Mouse (Mus musculus): Measurements from ENCODE around the gene Fam222a. TPM values are rescaled to one million over a fixed set of nuclear protein-coding genes. Genes with fewer than 3 reads are reported as not detected.

Fam222a gene
- polyA plus RNA-seq, 1 experiment = 2.3 TPM

DNA sequence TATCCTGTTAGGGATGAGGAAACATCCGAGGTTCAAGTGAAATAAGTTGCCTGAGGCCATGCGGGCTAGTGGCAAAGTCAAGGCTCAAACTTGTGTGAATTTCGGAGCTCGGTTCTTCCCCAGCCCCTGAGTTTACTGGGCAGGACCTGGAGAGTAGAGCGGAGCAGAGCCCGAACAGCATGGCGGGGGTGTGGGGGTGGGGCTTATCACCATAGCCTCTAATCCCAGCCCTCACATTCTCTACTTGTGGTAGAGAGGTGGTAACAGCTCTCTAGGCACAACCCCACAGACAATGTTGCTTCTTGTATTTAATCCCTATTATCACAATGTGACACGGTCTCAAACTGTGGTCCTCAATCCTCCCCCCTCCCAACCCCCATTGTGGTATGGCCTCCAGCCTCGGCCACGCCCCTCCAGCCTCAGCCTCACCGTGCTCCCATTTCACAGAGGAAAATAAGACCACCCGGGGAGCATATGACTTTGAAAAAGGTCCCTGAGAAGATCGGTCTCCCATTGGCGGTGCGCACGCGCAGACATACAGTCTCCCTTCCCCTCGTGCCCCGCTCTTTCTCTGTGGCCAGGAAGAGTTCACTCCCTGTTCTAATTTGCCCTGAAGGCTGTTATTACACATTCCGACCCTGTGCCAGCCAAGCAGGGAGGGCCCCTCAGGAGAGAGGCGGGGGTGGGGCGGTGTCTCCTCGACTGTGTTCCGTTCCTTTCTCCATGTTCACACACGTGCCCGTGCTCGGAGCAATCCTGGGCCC lies 79.6 kb downstream of the Fam222a start:
- TF ChIP-seq GATA1 (IDR thresholded peaks at IDR 0.05; ENCODE audit: low read length) = no peak

DNA sequence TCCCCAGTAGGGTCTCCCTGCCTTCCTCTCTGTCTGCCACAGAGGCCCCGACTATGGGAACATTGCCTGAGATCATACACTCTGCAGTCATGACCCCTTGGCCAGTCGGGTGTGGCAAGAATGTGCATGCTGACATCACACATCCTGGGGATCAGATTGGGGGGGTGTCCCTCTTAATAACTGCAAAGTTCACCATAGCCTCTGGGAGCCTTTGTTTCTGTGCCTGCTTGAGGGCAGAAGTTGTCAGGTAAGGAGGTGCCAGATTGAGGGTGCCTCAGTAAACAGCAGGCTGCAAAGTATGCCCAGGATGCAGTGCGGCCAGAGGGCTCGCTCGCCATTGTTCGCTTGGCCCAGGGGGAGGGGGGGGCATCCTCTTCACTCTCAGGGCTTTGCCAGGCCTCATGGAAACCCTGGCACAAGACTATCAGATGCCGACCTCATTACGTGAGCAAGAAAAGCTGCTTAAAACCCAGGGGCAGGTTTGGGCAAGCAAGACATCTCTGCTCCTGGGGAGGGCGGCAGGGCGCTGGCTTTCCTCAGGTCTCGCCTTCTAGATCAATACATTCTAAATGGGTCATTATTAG lies 81.0 kb downstream of the Fam222a start:
- TF ChIP-seq GATA1 (IDR thresholded peaks at IDR 0.05; ENCODE audit: low read length) = no peak

GRCm38 (mm10) chr5:114651002-114651401 lies 83.2 kb downstream of the Fam222a start:
- TF ChIP-seq GATA1 (IDR thresholded peaks at IDR 0.05; ENCODE audit: low read length) = no peak

DNA sequence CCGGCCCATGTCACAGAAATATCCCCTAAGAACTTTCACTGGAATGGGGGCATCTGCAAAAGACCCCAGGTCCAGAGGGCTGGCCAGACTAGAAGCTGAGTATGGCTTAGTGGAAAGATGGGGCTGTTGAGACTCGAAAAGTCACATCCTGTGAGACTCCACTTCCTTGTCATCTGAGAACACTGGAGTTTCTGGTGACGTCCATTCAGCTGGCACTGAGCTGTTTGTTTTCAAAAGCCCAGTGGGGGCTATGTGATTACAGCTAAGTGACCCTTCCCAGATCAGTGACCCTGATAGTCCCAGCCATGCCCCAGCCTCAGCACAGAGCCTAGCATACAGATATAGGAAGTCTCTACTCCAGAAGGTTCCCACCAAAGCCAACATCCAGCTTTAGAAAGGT lies 83.6 kb downstream of the Fam222a start:
- TF ChIP-seq GATA1 (IDR thresholded peaks at IDR 0.05; ENCODE audit: low read length) = no peak

- no peak for TF ChIP-seq GATA1 (IDR thresholded peaks at IDR 0.05; ENCODE audit: low read length)
Measured at GRCm38 (mm10) chr5:114653656-114654437, 86.0 kb downstream of the Fam222a start.

DNA sequence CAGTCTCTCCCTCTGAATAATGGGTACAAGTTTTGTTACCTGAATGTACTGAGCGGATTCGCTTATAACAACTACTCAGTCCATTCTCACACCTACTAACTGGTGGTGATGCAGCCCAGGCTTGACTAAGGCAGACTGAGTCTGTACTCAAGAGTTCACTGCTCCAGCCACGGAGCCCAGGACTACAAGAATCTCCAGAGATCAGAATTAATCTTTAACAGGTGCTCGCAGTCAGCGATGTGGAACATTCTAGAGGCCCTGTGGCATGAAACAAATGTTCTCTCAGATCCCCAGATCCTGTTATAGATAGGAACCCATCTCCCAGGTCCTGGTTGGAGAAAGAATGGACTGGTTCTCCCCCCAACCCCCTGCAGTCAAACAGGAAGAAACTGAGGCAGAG lies 87.9 kb downstream of the Fam222a start:
- TF ChIP-seq GATA1 (IDR thresholded peaks at IDR 0.05; ENCODE audit: low read length) = no peak

GRCm38 (mm10) chr5:114656305-114656704 lies 88.5 kb downstream of the Fam222a start:
- TF ChIP-seq GATA1 (IDR thresholded peaks at IDR 0.05; ENCODE audit: low read length) = no peak

DNA sequence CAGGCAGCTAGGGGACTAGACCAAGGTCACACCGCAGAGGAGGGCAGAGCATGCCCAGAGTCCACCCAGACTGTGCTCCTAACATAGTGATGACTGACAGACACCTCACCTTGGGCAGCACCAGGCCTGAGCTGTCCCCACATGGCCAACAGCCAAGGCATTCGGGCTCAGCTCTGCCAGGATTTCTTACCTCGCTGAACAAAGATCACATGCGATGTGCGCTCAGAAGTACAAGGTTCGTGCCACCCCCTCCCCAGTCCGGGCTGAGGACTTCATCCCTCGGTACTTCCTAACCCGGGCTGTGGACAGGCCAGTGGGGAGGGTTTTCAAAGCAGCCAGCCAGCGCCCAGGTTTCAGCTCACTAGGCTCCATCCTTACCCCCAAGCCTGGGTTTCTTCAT lies 89.6 kb downstream of the Fam222a start:
- TF ChIP-seq GATA1 (IDR thresholded peaks at IDR 0.05; ENCODE audit: low read length) = no peak

- TF ChIP-seq GATA1 (IDR thresholded peaks at IDR 0.05; ENCODE audit: low read length) = no peak
Measured at GRCm38 (mm10) chr5:114658255-114658654, 90.4 kb downstream of the Fam222a start, which contains the start of gene Trpv4. TSS of gene Trpv4 (minus strand) at chr5:114658421.

GRCm38 (mm10) chr5:114661029-114661428 lies 93.2 kb downstream of the Fam222a start:
- TF ChIP-seq GATA1 (IDR thresholded peaks at IDR 0.05; ENCODE audit: low read length) = no peak

Other genes with a start within 250 kb of the Fam222a start
- gene Kctd10, start 187.5 kb upstream of the Fam222a start, polyA plus RNA-seq (2012) = 53.7 and 73.4 TPM in 2 replicates
- gene Ube3b, start 187.4 kb upstream of the Fam222a start, polyA plus RNA-seq (2012) = 53.6 and 77.4 TPM in 2 replicates
- 27.1 and 41.6 TPM in 2 replicates for gene Mmab, start 124.0 kb upstream of the Fam222a start, polyA plus RNA-seq (2012)
- 73.6 and 75.3 TPM in 2 replicates for gene Mvk, start 123.7 kb upstream of the Fam222a start, polyA plus RNA-seq (2012)
- 0.06 and 0.14 TPM in 2 replicates for gene Trpv4, start 90.4 kb downstream of the Fam222a start, polyA plus RNA-seq (2012)
- 31.9 and 45.1 TPM in 2 replicates for gene Gltp, start 123.0 kb downstream of the Fam222a start, polyA plus RNA-seq (2012)
- gene Tchp, start 139.7 kb downstream of the Fam222a start, polyA plus RNA-seq (2012) = 20.7 and 30.9 TPM in 2 replicates
- gene Ankrd13a, start 206.7 kb downstream of the Fam222a start, polyA plus RNA-seq (2012) = 367 and 441 TPM in 2 replicates
- gene Git2, start 207.5 kb downstream of the Fam222a start, polyA plus RNA-seq (2012) = 134 and 155 TPM in 2 replicates